Mouse (Mus musculus): ENCODE results near the gene Cbx1. TPM values are rescaled to one million over a fixed set of nuclear protein-coding genes. Genes with fewer than 3 reads are reported as not detected.

Cbx1 gene
- 43.6 and 46.4 TPM in 2 replicates for polyA plus RNA-seq (2012; rRNA removed)

DNA sequence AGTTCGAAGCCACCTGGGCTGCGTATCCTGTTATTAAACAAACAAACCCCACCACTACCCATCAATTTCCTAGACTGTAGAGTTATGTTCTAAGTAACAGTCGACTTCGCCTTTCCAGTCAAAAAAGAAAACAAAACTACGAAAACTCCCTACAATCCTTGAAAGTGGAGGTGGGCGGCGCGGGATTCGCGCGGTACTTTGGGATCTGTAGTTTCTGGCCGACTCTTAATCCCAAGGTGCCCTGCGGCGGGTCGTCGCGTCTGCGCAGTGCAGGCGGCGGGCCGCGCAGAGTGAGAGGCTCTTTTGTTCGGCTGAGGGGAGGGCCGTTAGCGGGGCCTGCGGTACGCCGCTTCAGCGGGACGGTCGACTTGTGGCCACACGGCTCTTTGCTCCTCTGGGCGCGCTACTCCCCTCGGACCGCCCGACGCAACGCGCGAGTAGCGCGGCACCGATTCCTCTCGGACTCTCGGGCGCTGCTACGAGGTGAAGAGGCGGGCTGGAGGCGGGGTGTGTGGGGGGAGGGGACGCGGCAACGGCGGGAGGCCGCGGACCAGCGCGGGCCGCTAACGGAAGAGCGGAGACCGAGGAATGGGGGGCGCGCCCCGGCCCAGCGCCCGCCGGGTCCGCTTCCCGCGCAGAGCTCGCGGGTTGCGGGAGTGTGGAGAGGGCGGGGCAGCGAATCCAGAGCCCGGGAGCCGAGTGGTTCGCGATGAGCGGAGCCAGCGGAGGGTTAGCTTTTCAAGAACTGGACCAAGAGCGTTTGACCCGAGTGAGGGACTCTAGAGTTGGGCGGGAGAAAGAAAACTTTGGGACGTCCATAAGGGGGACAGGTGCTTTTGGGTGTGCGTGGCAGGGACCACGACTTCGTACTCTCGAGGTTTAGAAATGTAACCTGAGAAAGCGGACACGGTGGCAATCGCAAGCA, at the start of gene Cbx1:
Gene Cbx1, plus strand, starts transcription at position 257 of the 925 bp plus-strand sequence.
- DNase-seq (ENCODE audit: low spot score), result peak; percentile 85

DNA sequence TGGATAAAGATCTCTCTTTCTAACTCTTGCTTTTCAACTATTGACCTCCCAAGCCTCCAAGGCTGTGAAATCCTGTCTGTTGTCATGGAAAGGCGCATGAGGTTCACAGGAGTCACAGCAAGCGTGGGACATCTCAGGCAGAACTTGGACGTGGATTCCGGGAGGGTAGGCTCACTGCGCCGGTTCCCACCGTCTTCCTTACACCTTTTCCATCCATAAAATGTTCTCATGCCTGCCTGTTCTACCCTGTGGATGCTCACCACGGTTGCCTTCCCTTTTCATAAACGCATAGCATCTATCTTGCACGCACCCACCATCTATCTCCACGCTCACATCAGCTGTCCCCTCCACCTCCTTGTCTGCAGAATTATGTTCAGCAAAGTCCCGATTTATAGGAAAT, 48.1 kb upstream of the Cbx1 start:
- no peak for DNase-seq (ENCODE audit: low spot score)

DNA sequence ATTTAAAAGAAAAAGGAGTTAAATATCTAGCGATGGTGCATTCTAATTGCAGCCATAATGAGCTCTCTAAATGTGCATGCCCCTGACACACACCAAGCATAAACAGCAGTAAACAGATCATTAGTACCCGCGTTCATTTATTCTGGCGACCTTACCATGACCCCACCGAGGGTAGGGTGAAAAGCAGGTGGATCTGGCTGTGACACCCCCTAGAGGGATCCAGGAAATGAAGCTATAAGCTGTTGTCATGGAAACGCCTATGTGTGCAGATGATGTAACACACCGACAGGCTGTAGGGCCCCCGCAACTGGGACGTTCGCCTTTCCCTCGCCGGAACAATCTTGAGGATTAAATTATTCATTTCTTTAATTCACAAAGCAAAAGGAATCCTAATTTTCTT, 46.9 kb upstream of the Cbx1 start:
- DNase-seq (ENCODE audit: low spot score), result no peak

DNA sequence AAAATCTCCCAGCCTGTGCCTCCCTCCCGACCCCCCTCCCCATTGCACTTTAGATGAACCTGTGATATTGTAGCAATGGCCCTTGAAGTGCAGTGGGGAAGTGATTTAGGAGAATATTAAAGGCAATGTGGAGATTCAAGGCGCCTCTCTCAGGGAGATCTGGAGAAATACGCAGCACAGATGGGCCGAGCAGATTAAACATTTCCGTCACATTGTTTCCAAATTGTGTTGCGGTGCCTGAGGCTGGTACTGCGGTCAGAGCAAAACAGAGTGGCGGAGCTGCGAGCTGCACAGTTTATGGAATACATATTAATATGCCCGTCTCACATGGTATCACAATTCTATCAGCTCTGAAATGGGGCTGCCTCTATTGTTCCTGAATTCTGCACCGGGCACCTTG, 45.9 kb upstream of the Cbx1 start:
- DNase-seq (ENCODE audit: low spot score), result no peak

DNA sequence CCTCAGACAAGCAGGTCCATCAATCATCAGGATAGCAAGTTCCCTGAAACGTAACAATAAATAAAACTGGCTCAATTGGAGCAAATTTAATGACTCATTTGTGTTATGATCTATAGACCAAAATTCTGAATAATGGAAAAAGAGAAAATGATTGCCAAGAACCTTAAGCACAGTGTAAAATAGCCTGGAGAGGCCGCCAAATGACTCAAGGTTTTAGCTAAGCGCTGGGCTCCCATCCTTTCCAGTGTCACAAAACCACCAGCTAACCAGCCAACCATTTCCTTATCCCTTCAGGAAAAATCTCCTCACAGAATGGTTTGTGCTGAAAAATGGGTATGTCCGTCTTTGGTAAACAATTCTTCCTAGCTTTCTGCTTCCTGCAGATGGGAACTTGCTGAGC, 45.0 kb upstream of the Cbx1 start:
- DNase-seq (ENCODE audit: low spot score), result no peak

DNA sequence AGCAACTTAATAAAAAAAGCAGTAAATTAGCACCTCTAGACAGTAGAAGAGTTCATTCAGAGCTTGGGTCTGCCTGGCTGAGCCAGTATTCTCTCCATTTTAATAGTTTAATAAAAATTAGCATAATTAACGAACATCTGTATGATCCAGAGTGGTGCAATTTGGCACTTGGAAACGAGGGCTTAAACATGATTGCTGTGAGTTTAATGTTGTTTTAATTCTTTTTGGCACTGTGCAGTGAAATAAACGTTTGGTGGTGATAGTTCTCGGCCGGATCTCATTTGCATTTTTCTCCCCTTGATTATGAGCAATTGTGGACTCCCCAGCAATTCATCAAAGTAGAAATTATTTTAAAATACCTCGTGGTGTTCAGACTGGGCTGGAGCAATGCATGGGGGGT, 42.3 kb upstream of the Cbx1 start:
- no peak for DNase-seq (ENCODE audit: low spot score)

DNA sequence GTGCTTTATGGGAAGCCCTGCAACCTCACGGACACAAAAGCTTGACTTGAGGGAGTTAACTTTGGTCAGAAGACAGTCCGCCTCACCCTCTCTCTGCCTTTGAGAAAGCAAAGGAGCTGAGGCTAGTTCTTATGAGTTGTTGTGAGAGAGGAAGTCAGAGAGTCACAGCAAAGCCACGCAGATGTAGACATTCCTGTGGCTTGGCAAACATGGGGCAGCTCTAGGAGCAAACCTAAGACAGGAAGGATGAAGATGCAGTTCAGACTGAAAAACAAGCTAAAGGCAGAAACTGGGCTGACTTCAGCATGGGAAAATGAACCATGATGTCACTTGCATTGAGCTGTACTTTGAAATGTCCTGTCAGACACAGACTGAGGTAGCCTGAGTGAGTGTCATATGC, 41.4 kb upstream of the Cbx1 start:
- DNase-seq (ENCODE audit: low spot score), result no peak

DNA sequence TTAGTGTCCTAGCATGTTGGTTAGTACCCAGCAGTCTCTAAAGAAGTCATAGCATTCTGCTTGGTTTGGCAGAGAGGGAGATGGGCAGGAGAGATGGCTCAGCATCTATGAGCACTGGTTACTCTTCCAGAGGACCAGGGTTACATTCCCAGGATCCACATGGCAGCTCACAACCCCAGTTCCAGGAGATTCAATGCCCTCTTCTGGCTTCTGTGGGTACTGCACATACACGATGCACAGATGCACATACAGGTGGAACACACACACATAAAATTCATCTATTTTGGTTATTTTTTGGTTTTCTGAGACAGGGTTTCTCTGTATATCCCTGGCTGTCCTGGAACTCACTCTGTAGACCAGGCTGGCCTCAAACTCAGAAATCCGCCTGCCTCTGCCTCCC, 33.6 kb upstream of the Cbx1 start:
- no peak for DNase-seq (ENCODE audit: low spot score)

DNA sequence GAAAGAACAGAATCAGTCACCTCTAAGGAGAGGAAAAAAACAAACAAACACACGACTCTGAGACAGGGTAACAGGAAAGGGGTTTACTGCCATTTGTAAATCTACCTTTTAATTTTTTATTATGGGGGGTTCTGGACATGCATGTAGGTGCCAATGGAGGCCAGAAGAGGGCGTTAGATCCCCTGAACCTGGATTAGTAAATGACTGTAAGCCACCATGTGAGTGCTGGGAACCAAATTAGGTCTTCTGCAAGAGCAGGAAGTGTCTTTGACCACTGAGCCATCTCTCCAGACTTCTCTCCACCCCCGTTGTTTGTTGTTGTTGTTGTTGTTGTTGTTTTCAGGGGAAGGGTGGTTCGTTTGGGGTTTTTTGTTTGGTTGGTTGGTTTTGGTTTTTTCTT, 31.5 kb upstream of the Cbx1 start:
- no peak for DNase-seq (ENCODE audit: low spot score)

DNA sequence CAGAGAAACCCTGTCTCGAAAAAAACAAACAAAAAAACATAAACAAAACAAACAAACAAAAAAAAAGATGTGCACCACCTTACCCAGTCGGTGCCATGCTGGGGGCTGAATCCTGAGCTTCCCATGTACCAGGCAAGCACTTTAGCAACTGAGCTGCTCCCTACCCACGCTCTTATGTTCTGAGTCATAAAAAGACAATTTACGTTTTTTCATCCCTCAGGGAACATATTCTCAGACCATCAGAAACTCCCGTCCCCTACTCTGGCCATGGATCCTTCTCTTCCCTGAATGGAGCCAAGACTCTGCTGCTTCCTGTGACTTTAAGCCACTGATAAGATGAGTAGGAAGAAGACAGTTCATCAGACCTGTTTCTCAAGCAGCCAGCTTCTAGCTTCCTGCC, 30.5 kb upstream of the Cbx1 start:
- DNase-seq (ENCODE audit: low spot score), result no peak

DNA sequence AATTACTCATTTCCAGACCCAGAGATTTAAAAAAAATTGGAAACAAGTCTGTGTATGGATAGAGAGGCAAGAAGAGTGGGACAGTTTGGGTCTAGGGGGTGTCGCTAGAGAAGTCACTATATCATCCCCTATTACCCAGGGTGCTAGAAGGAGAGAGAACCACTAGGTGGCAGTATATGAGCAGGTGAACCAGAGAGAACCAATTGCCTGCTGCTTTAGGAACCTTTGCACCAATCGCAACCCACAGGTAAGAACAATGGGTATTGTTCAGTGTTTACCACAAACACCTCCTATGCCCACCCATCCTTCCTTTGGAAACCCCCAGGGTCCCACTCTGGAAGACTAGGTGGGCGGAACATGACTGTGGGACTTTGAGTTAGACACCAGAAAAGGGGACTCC, 28.9 kb upstream of the Cbx1 start:
- no peak for DNase-seq (ENCODE audit: low spot score)

DNA sequence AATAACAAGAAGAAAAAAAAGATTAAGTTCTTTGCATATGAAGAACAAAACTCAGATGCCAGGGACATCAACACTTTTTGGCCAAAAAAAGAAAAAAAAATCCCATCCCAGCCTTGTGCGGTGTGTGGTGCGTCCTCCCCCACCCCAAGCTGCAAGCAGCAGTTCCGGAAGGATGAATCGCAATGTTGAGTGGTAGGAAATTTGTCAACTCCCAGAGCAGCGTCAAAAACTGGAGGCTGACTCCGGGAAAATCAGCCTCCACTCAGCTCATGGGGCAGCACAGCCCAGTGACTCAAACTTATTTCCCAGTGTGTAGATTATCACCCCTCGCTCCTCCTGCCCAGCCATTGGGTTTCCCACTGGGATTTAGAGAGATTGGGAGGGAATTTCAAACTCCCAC, 26.9 kb upstream of the Cbx1 start:
- DNase-seq (ENCODE audit: low spot score), result no peak

DNA sequence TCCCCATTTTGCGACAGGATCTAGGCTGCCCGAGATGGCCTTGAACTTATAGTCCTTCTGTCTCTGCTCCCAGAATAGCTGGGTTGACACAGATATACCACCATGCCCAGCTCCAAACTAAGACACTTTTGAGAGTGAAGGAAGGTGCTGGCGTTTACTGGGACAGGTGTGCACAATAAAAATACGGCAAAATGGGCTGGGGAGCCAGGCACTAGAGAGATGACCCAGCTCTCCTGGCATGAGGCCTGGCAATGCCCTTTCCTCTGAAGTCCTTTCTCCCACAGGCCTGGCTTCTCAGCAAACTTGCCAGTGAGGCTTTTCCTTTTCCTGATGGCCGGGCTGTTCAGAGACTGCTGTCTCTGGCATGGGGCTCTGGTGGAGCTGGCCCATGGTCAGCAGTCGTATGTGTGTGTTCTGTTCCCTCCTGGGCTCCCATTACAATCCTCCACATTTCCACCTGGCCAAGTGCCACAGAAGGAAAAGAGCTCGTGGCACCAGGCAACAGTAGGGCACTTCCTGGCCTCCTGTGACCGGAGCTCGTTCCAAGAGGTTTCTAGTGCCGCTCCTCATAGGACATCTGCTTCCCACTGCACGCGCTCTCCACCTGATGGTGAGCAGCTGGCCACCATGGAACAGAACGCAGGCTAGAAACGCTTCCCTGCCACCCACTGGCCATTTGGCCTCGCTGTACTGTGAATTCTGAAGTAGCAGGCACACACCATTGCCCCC, 26.0 kb upstream of the Cbx1 start:
- no peak for DNase-seq (ENCODE audit: low spot score)

DNA sequence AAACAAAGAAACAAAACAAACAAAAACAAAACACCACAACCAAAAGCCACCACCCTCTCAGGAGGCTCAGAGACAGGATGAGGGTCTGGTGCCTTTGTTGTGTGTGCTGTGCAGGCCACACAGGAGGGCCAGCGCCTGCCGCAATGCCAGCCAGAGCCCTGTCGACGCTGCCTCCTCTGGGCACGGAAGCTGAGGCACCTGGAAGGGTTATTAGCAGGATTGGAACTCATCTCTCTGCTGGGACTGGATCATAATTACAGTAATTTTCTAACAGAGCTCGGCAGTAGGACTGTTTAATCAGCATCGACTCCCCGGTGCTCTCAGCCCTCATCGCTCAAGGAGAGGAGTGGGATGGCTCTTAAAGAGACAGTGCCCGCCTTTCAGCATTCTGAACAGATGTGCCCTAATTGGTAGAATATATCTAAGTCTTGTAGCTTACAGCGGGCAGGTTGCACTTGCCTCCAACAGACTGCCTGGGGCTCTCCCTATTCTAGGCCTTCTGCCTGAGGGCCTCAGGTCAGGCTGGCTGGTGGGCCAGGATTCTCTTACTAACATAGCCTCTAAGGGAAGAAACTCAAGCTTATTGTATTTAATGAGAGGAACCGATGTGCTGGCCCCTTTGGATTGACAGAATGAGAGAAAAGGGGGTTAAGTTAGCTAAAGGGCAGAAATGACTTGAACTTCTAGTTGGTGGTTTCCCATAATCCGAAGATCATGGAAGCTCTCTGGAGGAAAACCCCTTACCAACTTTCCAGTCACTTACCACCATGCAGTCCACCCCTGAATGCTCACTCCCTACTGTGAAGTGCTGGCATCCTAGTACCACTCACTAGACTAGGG, 24.2 kb upstream of the Cbx1 start:
- DNase-seq (ENCODE audit: low spot score), result no peak

DNA sequence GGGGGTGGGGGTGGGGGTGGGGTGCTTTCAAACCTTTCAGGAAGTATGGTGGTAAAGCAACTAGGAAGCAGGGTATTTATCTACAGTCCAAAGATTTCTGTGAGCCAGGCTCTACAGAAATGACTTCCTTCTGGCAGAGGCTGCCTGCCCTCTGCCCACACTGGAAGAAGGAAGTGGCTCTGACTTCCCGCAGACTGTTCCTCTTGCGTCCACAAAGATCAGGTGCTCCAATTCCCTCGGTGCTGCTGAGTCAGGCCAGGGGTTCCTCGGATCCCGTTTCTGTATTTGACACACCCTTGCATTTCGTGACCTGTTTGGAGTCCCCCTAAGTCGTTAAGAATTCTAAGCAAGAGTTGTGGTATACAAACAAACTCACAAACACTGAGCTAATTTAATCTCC, 23.3 kb upstream of the Cbx1 start:
- no peak for DNase-seq (ENCODE audit: low spot score)

DNA sequence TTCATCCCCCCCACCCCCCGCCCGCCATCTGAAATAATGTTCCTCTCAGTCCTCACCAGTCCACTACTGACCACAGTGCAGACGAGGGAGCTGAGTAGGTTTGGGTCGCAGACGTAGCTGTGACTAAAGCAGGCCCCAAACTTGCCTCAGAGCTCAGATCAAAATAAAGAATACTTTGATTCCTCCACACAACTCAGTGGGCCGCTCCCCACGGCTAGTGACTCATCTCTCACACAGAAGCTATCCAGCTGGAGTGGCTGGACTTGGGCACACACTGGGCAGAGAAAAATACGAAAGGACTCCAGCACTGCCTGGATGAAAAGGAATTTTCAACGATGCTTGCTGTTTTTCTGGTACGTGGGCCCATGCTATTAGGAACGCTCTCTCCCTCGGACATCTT, 22.4 kb upstream of the Cbx1 start:
- no peak for DNase-seq (ENCODE audit: low spot score)

DNA sequence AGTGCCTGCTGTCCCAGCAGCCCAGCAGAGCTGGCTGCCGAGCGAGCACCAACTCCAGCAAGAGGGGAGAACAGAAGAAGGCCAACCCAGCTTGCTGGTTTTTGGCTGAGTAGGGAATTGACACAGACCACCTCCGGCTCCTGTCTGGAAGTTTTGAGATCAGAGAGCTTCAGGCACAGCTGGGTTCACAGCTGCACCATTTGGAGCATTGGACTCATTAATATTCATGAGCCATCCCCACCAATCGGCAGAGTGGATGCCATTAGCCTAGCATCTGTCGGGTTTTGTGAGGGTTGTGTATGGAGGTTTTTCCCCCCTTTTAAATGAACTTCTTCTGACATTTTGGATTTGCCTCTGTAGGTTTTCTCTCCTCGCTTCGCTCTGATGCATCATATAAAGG, 21.8 kb upstream of the Cbx1 start:
- DNase-seq (ENCODE audit: low spot score), result no peak

DNA sequence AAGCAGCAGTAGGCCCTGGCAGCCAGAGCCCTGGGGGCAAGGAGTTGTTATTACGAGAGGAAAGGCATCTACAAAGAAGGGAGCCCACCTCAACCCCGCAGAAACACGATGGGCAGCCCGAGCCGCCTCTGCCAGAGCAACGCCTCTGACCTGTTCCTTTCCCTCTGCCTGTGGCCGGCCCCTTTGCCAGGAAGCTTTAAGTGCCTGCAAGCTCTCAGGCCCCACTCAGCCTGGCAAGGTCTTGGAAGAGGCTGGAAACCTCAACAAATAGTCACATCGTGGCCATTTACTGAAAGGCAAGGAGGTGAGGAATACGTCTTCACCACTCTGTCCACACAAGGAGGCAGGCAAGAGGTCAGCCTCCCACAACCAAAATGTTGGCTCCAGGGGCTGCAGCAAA, 20.7 kb upstream of the Cbx1 start:
- DNase-seq (ENCODE audit: low spot score), result no peak

DNA sequence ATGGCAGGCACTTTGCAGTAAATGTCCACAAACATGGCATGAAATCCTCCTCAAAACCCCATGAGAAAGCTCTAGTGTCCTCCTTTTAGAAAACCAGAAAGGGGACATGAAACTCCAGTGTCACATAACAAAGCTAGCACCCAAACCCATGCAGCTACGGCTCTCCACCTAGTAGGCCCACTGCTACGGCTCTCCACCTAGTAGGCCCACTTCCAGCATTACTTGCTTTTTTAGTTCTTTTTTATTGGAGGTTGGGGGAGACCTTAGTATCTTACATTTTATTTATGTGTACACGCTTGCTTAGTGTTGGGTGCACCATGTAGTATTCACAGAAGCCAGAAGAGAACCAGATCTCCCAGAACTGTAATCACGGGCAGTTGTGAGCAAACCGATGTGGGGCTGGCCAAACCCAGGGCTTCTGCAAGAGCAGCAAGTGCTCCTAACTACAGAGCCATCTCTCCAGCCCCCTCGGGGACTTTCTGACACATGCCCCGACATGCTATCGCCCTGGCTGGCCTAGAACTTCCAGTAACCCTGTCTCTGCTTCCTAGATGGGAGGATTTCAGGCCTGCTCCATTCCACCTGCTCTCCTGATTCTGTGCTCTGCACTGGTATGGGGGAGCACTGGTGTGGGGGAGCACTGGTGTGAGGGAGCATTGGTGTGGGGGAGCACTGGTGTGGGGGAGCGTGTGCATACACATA, 17.5 kb upstream of the Cbx1 start:
- no peak for DNase-seq (ENCODE audit: low spot score)

DNA sequence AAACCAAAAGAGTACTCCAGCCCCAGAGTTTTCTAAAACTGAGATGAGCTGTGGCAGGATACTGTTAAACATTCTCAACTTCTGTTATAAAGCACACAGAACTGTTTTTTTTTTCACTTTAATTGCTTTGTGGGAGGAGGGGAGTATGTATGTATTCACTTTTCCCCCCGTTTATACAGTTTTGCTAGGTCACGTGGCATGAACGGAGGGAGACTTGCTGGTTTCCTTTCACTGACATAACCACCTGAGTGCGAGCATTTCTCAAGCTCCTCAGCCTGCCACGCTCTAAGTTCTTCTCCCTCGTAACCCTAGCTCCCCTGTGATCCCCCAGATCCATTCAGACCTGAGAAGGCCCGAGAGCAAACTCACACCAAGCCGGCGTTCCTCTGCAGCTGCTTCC, 16.5 kb upstream of the Cbx1 start:
- no peak for DNase-seq (ENCODE audit: low spot score)

DNA sequence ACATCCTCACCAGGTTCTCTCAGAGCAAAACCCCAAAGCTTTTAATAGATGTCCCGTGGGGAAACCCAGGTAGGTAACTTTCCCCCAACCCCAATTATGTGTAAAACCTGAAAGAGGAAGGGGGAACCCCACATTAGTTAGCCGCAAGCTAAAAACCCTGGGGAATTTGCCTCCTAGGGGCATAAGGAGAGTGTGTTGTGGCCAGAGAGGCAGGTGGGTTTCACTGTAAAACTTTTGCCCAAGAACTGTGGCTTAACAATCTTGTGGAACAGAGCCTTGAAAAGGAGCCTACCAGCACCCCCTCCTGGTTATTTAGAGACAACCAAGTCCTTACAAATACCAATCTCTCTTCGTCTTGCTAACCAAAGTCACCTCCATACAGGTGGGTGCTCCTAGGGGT, 14.4 kb upstream of the Cbx1 start:
- DNase-seq (ENCODE audit: low spot score), result no peak

DNA sequence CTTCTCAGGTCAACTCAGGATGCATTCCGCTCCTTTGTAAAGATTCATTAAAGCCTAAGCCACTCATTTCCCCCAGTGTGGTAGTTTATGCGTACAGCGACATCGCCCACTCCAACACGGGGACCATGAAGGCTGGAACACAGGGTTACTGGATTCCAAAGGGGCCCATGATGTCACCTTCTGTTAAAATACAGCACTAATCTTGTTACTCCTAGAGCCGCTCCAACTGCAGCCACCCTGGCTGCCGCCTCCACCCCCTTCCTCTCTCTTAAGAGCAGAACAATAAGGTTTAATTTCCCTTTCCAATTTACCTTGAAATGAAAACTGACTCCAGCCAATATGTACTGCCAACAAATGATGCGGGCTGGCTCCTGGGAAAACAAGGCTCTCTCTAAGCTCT, 13.9 kb upstream of the Cbx1 start:
- no peak for DNase-seq (ENCODE audit: low spot score)

All from urinary bladder, adult 2 months (tissue).